Mouse (Mus musculus) cerebellum, adult 2 months (tissue): ENCODE data around the gene Atraid.

ENCODE experiments used
- CTCF ChIP-seq: fragments of 200-500 bp; IDR thresholded peaks from 2 replicates; pipeline ENCODE4 v1.5.1; 2011; ENCODE audit warnings: low read depth, mild to moderate bottlenecking, control low read depth, low read length, moderate library complexity, borderline replicate concordance; ENCODE audit not compliant: insufficient read depth
- POLR2A ChIP-seq: fragments of 200-500 bp; IDR thresholded peaks from 2 replicates; pipeline ENCODE4 v1.6.1; 2011; ENCODE audit warnings: low read length, control low read depth, borderline replicate concordance; ENCODE audit not compliant: insufficient read depth

DNA sequence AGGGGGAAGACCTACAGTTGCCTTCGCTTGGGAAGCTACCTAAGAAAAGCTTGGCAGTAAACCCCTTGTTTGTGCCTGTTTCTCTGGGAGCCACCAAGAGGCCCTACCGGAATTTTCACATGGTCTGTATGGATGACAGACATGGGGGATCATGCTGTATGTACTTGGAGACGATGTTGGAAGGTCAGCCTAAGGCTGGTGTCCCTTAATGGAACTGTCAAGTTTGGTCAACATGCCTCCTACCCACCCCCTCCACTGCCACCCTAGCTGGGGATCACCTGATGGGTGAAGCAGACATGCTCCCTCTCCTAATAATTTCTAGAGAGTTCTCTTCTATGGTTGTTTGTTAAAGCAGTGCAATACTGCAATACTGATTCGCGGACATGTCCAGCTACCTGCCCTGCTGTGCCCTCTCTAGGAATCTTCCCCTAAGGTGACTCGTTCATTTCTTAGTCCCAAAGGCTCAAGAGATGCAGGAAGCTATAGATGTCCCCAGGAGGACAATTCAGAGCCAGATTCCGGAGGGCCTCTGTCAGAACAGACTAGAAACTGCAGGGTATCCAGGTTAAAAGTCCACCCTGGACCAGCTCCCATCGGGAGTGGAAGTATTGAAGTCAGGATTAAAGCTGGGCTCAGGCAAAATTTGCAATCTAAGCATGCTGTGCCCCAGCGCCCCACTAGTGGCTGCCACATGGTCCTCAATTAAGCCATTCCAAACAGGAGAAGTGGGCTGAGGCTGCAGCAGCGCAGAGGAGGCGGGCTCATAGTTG is 47.8 kb downstream of the Atraid start:
- no peak for TF ChIP-seq CTCF
- no peak for TF ChIP-seq POLR2A
